Mouse (Mus musculus): ENCODE data around the gene Ppm1a. TPM values are rescaled to one million over a fixed set of nuclear protein-coding genes. Genes with fewer than 3 reads are reported as not detected.

Gene Ppm1a
- 566 TPM for polyA plus RNA-seq (2014; fragmentation: Illumina TruSeq; extraction: RNeasy Lipid Tissue Mini Kit (QIAGEN cat#74804); ENCODE audit: low read depth, low replicate concordance)

GRCm38 (mm10) chr12:72757086-72757485, at the start of gene Ppm1a:
Gene Ppm1a, plus strand, starts transcription at chr12:72757455.

Other genes with a start within 250 kb of the Ppm1a start
- gene Pcnx4, start 221.1 kb upstream of the Ppm1a start, polyA plus RNA-seq (2014; fragmentation: Illumina TruSeq; extraction: RNeasy Lipid Tissue Mini Kit (QIAGEN cat#74804); ENCODE audit: low read depth, low replicate concordance), result 10.7 TPM
- gene Gm4756, start 107.8 kb upstream of the Ppm1a start, polyA plus RNA-seq (2014; fragmentation: Illumina TruSeq; extraction: RNeasy Lipid Tissue Mini Kit (QIAGEN cat#74804); ENCODE audit: low read depth, low replicate concordance), result not detected
- 17.8 TPM for gene Dhrs7, start 92.5 kb upstream of the Ppm1a start, polyA plus RNA-seq (2014; fragmentation: Illumina TruSeq; extraction: RNeasy Lipid Tissue Mini Kit (QIAGEN cat#74804); ENCODE audit: low read depth, low replicate concordance)
- gene Six6, start 182.4 kb downstream of the Ppm1a start, polyA plus RNA-seq (2014; fragmentation: Illumina TruSeq; extraction: RNeasy Lipid Tissue Mini Kit (QIAGEN cat#74804); ENCODE audit: low read depth, low replicate concordance), result not detected
- gene 4930447C04Rik, start 183.3 kb downstream of the Ppm1a start, polyA plus RNA-seq (2014; fragmentation: Illumina TruSeq; extraction: RNeasy Lipid Tissue Mini Kit (QIAGEN cat#74804); ENCODE audit: low read depth, low replicate concordance), result 146 TPM

Measured in testis, adult 10 weeks (tissue).